Mouse (Mus musculus) limb, embryonic 11.5 days (tissue): ENCODE results near the gene Utp20. TPM values are rescaled to one million over a fixed set of nuclear protein-coding genes. Genes with fewer than 3 reads are reported as not detected.

Experiments
- ATAC-seq: fragments of 200-750 bp; cut with Nextera tagmentation; 2 replicates; pipeline ENCODE4 v1.8.0; 2017; ENCODE audit warnings: low read depth; ENCODE audit not compliant: insufficient number of reproducible peaks, low FRiP score, low TSS enrichment
- DNase-seq: peaks from one replicate; pipeline ENCODE4 v3.0.0-alpha.2; 2015; ENCODE audit warnings: low spot score
- H3K27ac ChIP-seq: fragments of 300-500 bp; sonication (generic); replicated peaks from 2 replicates; pipeline ENCODE4 v1.5.1; 2014; ENCODE audit warnings: low read depth, mild to moderate bottlenecking, low read length
- H3K27me3 ChIP-seq: fragments of 300-500 bp; sonication (generic); 2 replicates; pipeline ENCODE4 v1.6.1; 2014; ENCODE audit warnings: mild to moderate bottlenecking, low read length, mixed read lengths; ENCODE audit not compliant: control insufficient read depth, insufficient read depth
- H3K36me3 ChIP-seq: fragments of 300-500 bp; sonication (generic); 2 replicates; pipeline ENCODE4 v1.6.1; 2014; ENCODE audit warnings: mild to moderate bottlenecking, low read length, moderate library complexity, mixed read lengths; ENCODE audit not compliant: control insufficient read depth, insufficient read depth
- H3K4me1 ChIP-seq: fragments of 300-500 bp; sonication (generic); 2 replicates; pipeline ENCODE4 v1.6.1; 2014; ENCODE audit warnings: low read length, mixed read lengths; ENCODE audit not compliant: control insufficient read depth, insufficient read depth
- H3K4me2 ChIP-seq: fragments of 300-500 bp; sonication (generic); 2 replicates; pipeline ENCODE4 v1.6.1; 2014; ENCODE audit warnings: low read depth, mild to moderate bottlenecking, moderate library complexity; ENCODE audit not compliant: severe bottlenecking
- H3K4me3 ChIP-seq: fragments of 300-500 bp; sonication (generic); 2 replicates; pipeline ENCODE4 v1.5.1; 2014; ENCODE audit warnings: low read depth, low read length
- H3K9ac ChIP-seq: fragments of 300-500 bp; sonication (generic); 2 replicates; pipeline ENCODE4 v1.6.1; 2014; ENCODE audit warnings: mild to moderate bottlenecking, low read length
- H3K9me3 ChIP-seq: fragments of 300-500 bp; sonication (generic); 2 replicates; pipeline ENCODE4 v1.6.1; 2016; ENCODE audit warnings: low read length; ENCODE audit not compliant: control insufficient read depth
- WGBS: fragments of 180-500 bp; shearing (Covaris S2); extraction: QIAGEN DNeasy Blood & Tissue Kit; methylation state at CpG from one replicate; pipeline ENCODE4 v1.1.7; 2014; 5-methylcytosine and 5-hydroxymethylcytosine counted together
- polyA plus RNA-seq: library from polyadenylated mRNA; unstranded; fragments of >200 nt; fragmentation: Nextera tagmentation; extraction: Ambion mirVana; gene quantifications from 2 replicates; pipeline ENCODE4 v1.2.1, GENCODE M21; 2014

Utp20 gene
- polyA plus RNA-seq, 1 experiment from 2014 or later, result 28.2 TPM

DNA sequence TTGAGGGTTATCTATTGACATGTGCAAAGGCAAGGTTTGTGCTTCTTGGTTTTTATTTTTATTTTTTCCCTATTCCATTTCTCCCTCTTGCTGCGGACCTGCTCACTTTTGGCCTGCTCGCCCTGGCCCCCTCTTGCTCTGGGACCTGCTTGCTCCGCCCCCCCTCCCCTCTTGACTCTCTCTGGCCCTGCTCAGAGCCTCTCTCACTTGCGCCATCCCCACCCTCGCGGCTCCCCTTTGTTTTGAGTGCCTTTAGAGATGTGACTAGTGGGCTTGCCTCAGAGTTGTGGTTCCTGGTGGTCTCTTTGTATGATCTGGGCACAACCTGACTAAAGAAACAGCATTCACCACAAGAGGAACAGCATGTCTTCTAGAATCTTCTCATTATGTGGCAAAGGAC, 125.7 kb downstream of the Utp20 start:
- Histone ChIP-seq H3K27me3 (no peaks in the 10 kb centered on the region), H3K4me1 (no peaks in the 10 kb centered on the region), H3K4me3 (no peak overlapping the region), H3K36me3 (no peaks in the 10 kb centered on the region), H3K9me3 (no peaks in the 10 kb centered on the region), H3K27ac (no peak overlapping the region), H3K4me2 (no peak overlapping the region), H3K9ac (no peak overlapping the region)
- 74% methylated on average over 6 of the region's 6 CpGs for WGBS
- no peak for ATAC-seq
- DNase-seq, result no peak

Other genes with a start within 250 kb of the Utp20 start
- 8.4 and 8.6 TPM in 2 replicates for gene Mybpc1, start 221.7 kb downstream of the Utp20 start, polyA plus RNA-seq
- not detected in 2 replicates for gene Spic, start 141.8 kb downstream of the Utp20 start, polyA plus RNA-seq
- 177 and 184 TPM in 2 replicates for gene Arl1, start 95.9 kb downstream of the Utp20 start, polyA plus RNA-seq
- gene Slc5a8, start 59.2 kb upstream of the Utp20 start, polyA plus RNA-seq, result 0.17 TPM in 1 of 2 replicates, not detected in the other